Mouse (Mus musculus) ES-Bruce4 (cell line): ENCODE measurements around the gene Scaf1. TPM values are rescaled to one million over a fixed set of nuclear protein-coding genes. Genes with fewer than 3 reads are reported as not detected.
"Not testable (repeated sequence)": the region's sequence is repeated elsewhere in the genome, so short reads cannot be mapped to it uniquely, and the experiment has no call there.

Experiments used
- H3K27ac ChIP-seq: 2 replicates; pipeline ENCODE4 v1.5.1; 2012; ENCODE audit warnings: low read length, inconsistent platforms; ENCODE audit not compliant: insufficient read depth
- H3K27me3 ChIP-seq: 2 replicates; pipeline ENCODE4 v1.6.1; 2012; ENCODE audit warnings: mild to moderate bottlenecking, low read length, inconsistent platforms; ENCODE audit not compliant: control insufficient read depth, poor library complexity, insufficient read depth, severe bottlenecking
- H3K36me3 ChIP-seq: 2 replicates; pipeline ENCODE4 v1.6.1; 2012; ENCODE audit warnings: inconsistent platforms, mild to moderate bottlenecking, low read length, moderate library complexity; ENCODE audit not compliant: control insufficient read depth, poor library complexity, insufficient read depth, severe bottlenecking
- H3K4me1 ChIP-seq: one replicate; pipeline ENCODE4 v1.8.1; 2011; ENCODE audit warnings: low read length; ENCODE audit not compliant: control insufficient read depth, insufficient read depth
- H3K4me3 ChIP-seq: 2 replicates; pipeline ENCODE4 v1.5.1; 2011; ENCODE audit warnings: low read depth, mild to moderate bottlenecking, low read length
- H3K9ac ChIP-seq: 2 replicates; pipeline ENCODE4 v1.6.1; 2012; ENCODE audit warnings: low read depth, mild to moderate bottlenecking, inconsistent platforms; ENCODE audit not compliant: poor library complexity, severe bottlenecking
- H3K9me3 ChIP-seq: replicated peaks from 2 replicates; pipeline ENCODE4 v1.6.1; 2012; ENCODE audit warnings: mild to moderate bottlenecking, low read length, inconsistent platforms; ENCODE audit not compliant: control insufficient read depth, poor library complexity, insufficient read depth, severe bottlenecking
- CTCF ChIP-seq: IDR thresholded peaks from one replicate; pipeline ENCODE4 v1.8.1; 2011; ENCODE audit warnings: low read depth, low read length
- EP300 ChIP-seq: IDR thresholded peaks from 2 replicates; pipeline ENCODE4 v1.6.1; 2011; ENCODE audit warnings: low read depth, low read length; ENCODE audit not compliant: insufficient read depth
- POLR2A ChIP-seq: IDR thresholded peaks from one replicate; pipeline ENCODE4 v1.8.1; 2011; ENCODE audit warnings: low read length; ENCODE audit not compliant: insufficient read depth
- polyA plus RNA-seq: library from polyadenylated mRNA; stranded (reverse); fragments of >200 nt; gene quantifications from 2 replicates; pipeline ENCODE4 v1.2.4, GENCODE M21; 2011; ENCODE audit warnings: low read depth; ENCODE audit not compliant: missing spikeins, insufficient read depth, insufficient read length

Scaf1 gene
- polyA plus RNA-seq, 1 experiment: 64.2 TPM

- Histone ChIP-seq H3K36me3 (peaks cover 34% of the 10 kb centered on the region), H3K9ac (no peak overlapping the region), H3K9me3 (no peaks in the 10 kb centered on the region), H3K4me3 (no peak overlapping the region), H3K27ac (no peak overlapping the region), H3K27me3 (no peaks in the 10 kb centered on the region), H3K4me1 (no peaks in the 10 kb centered on the region)
- TF ChIP-seq POLR2A (no peak), CTCF (no peak)
These were observed 12.2 kb upstream of the Scaf1 start for GRCm38 (mm10) chr7:45028351-45028750.

GRCm38 (mm10) chr7:45027761-45028160 is 11.6 kb upstream of the Scaf1 start:
- H3K9ac ChIP-seq: no peak overlapping the region
- H3K27me3 ChIP-seq: no peaks in the 10 kb centered on the region
- no peak overlapping the region for H3K27ac ChIP-seq
- H3K36me3 ChIP-seq: peaks cover 31% of the 10 kb centered on the region
- no peaks in the 10 kb centered on the region for H3K9me3 ChIP-seq
- H3K4me3 ChIP-seq: no peak overlapping the region
- TF ChIP-seq EP300 (no peak), POLR2A (no peak)
- H3K4me1 ChIP-seq: no peaks in the 10 kb centered on the region

DNA sequence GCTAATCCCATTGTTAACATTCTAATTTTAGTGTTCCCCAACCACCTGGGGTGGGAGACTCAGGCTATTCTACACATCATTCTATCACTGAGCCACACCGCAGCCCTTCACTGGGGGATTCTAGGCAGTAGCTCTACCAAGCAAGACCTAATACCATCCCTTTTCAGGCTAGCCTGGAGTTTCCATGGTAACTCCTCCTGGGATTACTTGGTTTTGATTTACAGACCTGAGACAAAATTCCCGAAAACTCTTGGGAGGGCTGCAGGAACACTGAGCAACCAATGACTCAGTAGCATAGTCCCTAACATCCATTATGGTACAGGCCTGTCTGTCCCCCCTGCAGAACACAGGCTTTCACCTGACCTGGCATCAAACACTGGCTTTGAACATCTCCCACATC is 10.1 kb upstream of the Scaf1 start:
- Histone ChIP-seq H3K36me3 (peaks cover 21% of the 10 kb centered on the region), H3K4me1 (no peaks in the 10 kb centered on the region), H3K9me3 (no peaks in the 10 kb centered on the region)

GRCm38 (mm10) chr7:45025601-45026220 is 9.5 kb upstream of the Scaf1 start:
- Histone ChIP-seq H3K9me3 (no peaks in the 10 kb centered on the region), H3K36me3 (peaks cover 16% of the 10 kb centered on the region), H3K27ac (no peak overlapping the region), H3K4me3 (no peak overlapping the region), H3K27me3 (no peaks in the 10 kb centered on the region), H3K9ac (no peak overlapping the region), H3K4me1 (no peaks in the 10 kb centered on the region)
- TF ChIP-seq EP300 (no peak), POLR2A (no peak), CTCF (no peak)

More for the DNA sequence above, 10.1 kb upstream of the Scaf1 start:
- Histone ChIP-seq H3K4me3 (no peak overlapping the region), H3K27me3 (no peaks in the 10 kb centered on the region), H3K9ac (no peak overlapping the region), H3K27ac (no peak overlapping the region)
- TF ChIP-seq EP300: no peak
- TF ChIP-seq POLR2A: no peak
- TF ChIP-seq CTCF: no peak

GRCm38 (mm10) chr7:45024281-45025248 is 8.4 kb upstream of the Scaf1 start:
- H3K4me1 ChIP-seq: no peaks in the 10 kb centered on the region
- peaks cover 10% of the 10 kb centered on the region for H3K36me3 ChIP-seq
- no peak overlapping the region for H3K4me3 ChIP-seq
- H3K9me3 ChIP-seq: no peaks in the 10 kb centered on the region
- no peak for TF ChIP-seq EP300
- no peak for TF ChIP-seq CTCF
- TF ChIP-seq POLR2A: no peak
- H3K27ac ChIP-seq: no peak overlapping the region
- H3K27me3 ChIP-seq: no peaks in the 10 kb centered on the region
- H3K9ac ChIP-seq: no peak overlapping the region

- H3K4me3 ChIP-seq, H3K36me3 ChIP-seq, H3K9me3 ChIP-seq, H3K27ac ChIP-seq, H3K27me3 ChIP-seq, H3K4me1 ChIP-seq, H3K9ac ChIP-seq: not testable (repeated sequence)
- TF ChIP-seq CTCF: peak; percentile 12
These were observed 7.5 kb upstream of the Scaf1 start for GRCm38 (mm10) chr7:45023711-45024110.
